ENCODE assay signal across 9 mouse cellular contexts in genomic region chr4:133592570-133592969, GRCm38 (mm10). TPM values are rescaled to one million over a fixed set of nuclear protein-coding genes. Genes with fewer than 3 reads are reported as not detected.
DNase-seq lines count a peak whose midpoint lies in the region; TF ChIP-seq lines count a peak whose summit lies in the region.
"Had no signal": no experiment of that assay in that cellular context is flagged by ENCODE, and none has a peak within 500 bp of the region (broad histone marks: within the 10 kb centered on the region; RNA-seq: fewer than 3 reads in every experiment).

No protein-coding gene starts in this region.

- peak; percentile 49 for DNase-seq in cerebellum, adult 11 months
- DNase-seq in cerebellum, adult 9-11 months = no peak
- DNase-seq in CD4-positive helper T cell, adult 2 months (ENCODE audit: low read depth, low spot score) = peak; percentile 74
- DNase-seq in c-Kit-positive CD71-negative TER-119-negative erythroid progenitor cells, embryonic 14.5 days (ENCODE audit: low read depth) = peak; percentile 50
- peak; percentile 45 for DNase-seq in gastrocnemius, postnatal 14 days
- peak; percentile 76 for DNase-seq in kidney, adult 9 months
- DNase-seq in lung, adult 2 months = peak; percentile 76
- peak; percentile 69 for DNase-seq in retina, postnatal 7 days (ENCODE audit: low read depth, low spot score)

- peak; percentile 97 for TF ChIP-seq CTCF in lung, adult 2 months (IDR thresholded peaks at IDR 0.05; ENCODE audit: insufficient read depth, low read length)

- intact Hi-C loops in gastrocnemius, postnatal 14 days (cut with DNase I; ENCODE audit: low total_unique reads) = loop anchor here (5.0 kb wide), 1 partner anchor 240 kb away; no protein-coding TSS in a partner anchor

- H3K4me1 ChIP-seq in lung, adult 2 months (ENCODE audit: control insufficient read depth, insufficient read depth, low read length) = no peaks in the 10 kb centered on the region

- no peak for TF ChIP-seq POLR2A in lung, adult 2 months (IDR thresholded peaks at IDR 0.05; ENCODE audit: borderline replicate concordance, extremely low read depth, low read depth, low read length)

- H3K4me3 ChIP-seq in lung, adult 2 months (replicated peaks; ENCODE audit: extremely low read depth, low read depth, low read length) = no peak overlapping the region

- 23% methylated on average over 7 of the region's 7 CpGs for WGBS in lung, adult 2 months

RNA-seq across cellular contexts. Expression of gene Gpn2, which starts 8.4 kb away (rescaled TPM):
- 1 to 10 TPM; 5.1 to 5.4 TPM for total RNA-seq in gastrocnemius, postnatal 14 days (2021)
- polyA plus RNA-seq in lung, adult 2 months (2012; rRNA removed) = 40.8 and 43.3 TPM in 2 replicates

RNA-seq across cellular contexts. Expression of gene Sfn, which starts 9.4 kb away (rescaled TPM):
- total RNA-seq in gastrocnemius, postnatal 14 days (2021) = 1 to 10 TPM; 1.4 to 1.6 TPM
- polyA plus RNA-seq in lung, adult 2 months (2012; rRNA removed) = 13.0 and 107 TPM in 2 replicates

RNA-seq across cellular contexts. Expression of gene Gpatch3, which starts 18.0 kb away (rescaled TPM):
- 1 to 10 TPM; 2.3 to 4.2 TPM for total RNA-seq in gastrocnemius, postnatal 14 days (2021)
- polyA plus RNA-seq in lung, adult 2 months (2012; rRNA removed) = 5.0 and 5.2 TPM in 2 replicates

RNA-seq across cellular contexts. Expression of gene Nr0b2, which starts 39.4 kb away (rescaled TPM):
- total RNA-seq in gastrocnemius, postnatal 14 days (2021) = not detected
- polyA plus RNA-seq in lung, adult 2 months (2012; rRNA removed) = 0.36 and 0.54 TPM in 2 replicates
- total RNA-seq: layer of hippocampus, adult 18-20 months had no signal

RNA-seq across cellular contexts. Expression of gene Nudc, which starts 46.8 kb away (rescaled TPM):
- 10 to 100 TPM; 49.4 to 51.3 TPM for total RNA-seq in gastrocnemius, postnatal 14 days (2021)
- 52.4 and 60.4 TPM in 2 replicates for polyA plus RNA-seq in lung, adult 2 months (2012; rRNA removed)
